Mouse (Mus musculus): ENCODE data around the gene Gm3285.

The Gm3285 gene

DNA sequence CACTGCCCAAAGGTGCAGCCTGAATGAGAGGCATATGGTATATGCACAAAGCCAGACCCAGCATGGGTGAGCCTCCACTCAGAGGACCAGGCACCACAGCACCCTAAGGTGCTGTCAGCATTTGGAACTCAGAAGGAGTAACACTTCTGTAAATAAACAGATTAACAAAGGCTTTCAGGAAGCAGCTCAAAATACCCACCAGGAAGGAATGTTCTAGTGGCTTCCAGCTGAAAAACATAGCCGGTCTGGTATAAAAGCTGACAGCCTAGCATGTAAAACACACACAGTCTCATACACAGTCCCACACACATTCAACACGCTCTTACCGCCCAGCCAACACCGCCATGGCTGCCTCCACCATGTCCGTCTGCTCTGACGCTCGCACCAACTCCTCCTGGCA is at the start of gene Gm3285:
TSS of gene Gm3285 (plus strand) at position 301 of the 400 bp plus-strand sequence.
- no peak for DNase-seq (ENCODE audit: low spot score in 2 of 2)

DNA sequence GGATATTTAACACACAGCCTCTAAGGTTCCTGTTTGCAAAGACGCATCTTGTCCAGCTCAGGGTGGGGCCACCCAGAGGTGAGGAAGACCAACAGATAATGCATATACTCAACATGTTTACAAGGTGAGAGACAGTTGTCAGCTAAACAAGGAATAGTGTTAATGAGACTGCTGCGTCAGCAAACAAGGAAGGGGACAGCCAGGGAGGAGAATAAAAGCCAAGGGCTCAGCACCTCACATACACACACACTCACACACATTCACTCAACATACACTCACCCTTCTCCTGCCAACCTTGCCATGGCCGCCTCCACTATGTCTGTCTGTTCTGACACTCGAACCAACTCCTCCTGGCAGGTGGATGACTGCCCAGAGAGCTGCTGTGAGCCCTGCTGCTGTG is 47.4 kb upstream of the Gm3285 start, which contains the start of gene Gm2696:
TSS of gene Gm2696 (plus strand) at position 301 of the 400 bp plus-strand sequence.
- DNase-seq (ENCODE audit: low spot score in 2 of 2) = no peak

DNA sequence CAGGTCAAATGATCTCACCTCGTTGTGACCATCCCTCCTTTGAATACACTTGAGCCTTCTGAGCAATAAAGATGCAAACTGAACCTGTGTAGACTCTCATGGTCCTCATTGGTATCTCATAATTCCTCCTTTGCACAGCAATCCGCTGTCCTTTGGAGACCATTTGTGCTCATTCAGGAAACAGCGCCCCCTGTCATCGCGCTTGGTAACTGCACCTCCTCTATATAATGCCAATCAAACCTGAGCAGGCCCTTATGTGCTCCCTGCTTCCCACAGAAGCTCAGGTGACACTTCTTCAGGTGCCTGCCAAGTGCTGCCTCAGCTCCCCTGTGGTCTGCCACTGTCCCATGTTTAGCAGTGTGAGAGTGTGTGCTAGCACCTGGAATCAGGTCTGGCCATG is 46.3 kb upstream of the Gm3285 start:
- DNase-seq (ENCODE audit: low spot score in 2 of 2) = no peak

DNA sequence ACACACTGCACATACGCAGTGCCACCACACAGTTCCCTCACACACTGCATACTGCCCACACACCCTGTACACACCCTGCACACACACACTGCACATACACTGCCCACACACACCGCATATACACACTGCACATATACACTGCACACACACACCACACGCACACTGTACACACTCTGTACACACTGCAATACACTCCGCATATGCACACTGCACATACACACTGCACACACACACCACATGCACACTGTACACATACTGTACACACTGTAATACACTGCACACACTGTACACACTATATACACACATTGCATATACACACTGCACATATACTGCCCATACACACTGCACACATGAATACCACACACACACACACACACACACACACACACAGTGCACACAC is 43.3 kb upstream of the Gm3285 start:
- no peak for DNase-seq (ENCODE audit: low spot score in 2 of 2)

DNA sequence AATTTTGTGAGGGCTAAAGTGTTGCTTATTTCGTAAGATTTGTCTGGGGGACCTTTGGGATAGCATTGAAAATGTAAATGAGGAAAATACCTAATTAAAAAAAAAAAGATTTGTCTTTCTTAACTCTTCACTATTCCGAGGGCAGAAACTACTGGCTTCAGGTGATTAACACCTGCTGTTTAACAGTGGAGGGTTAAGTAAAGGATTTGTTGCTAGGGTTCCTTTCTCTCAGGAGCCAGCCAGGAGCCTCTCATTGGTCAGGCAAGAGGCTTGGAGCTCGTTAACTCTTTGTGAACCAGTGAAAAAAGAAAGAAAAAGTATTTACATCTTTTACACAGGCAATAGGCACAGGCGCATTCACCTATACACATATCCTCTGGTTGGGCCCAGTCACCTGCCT is 42.6 kb upstream of the Gm3285 start:
- DNase-seq (ENCODE audit: low spot score in 2 of 2) = no peak

DNA sequence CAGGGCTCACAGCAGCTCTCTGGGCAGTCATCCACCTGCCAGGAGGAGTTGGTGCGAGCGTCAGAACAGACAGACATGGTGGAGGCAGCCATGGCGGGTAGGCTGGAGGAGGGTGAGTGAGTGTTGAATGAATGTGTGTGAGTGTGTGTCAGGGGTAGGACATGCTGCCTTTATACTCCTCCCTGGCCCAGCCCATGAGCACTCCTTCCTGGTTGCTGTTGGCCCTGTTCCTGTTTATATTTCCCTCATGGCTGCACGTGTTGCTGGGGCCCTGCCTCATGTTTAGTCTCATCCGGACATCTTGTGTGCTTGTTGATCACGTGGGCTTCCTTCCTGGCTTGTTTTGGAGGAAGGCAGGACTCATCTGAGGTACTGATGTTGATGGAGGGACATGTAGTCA is 34.8 kb upstream of the Gm3285 start, which contains the start of gene Krtap10-4:
TSS of gene Krtap10-4 (minus strand) at position 145 of the 400 bp plus-strand sequence.
- DNase-seq (ENCODE audit: low spot score in 2 of 2) = no peak

DNA sequence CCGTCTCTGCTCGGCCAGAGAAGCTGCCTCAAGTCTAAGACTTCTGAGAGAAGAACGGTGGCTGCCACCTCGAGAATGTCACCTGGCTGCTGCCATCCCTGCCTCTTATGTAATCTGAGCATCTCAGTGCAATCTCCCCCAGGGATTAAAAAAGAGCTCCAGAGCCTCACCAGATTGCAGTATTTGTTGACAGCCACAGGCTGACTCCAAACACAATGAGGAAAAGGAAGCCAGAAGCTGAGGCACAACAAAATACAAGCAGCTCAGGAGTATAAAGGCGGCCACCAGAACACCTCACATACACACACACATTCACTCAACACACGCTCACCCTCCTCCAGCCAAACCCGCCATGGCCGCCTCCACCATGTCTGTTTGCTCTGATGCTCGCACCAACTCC is 26.1 kb upstream of the Gm3285 start, which contains the start of gene Krtap10-10:
TSS of gene Krtap10-10 (plus strand) at position 301 of the 400 bp plus-strand sequence.
- no peak for DNase-seq (ENCODE audit: low spot score in 2 of 2)

DNA sequence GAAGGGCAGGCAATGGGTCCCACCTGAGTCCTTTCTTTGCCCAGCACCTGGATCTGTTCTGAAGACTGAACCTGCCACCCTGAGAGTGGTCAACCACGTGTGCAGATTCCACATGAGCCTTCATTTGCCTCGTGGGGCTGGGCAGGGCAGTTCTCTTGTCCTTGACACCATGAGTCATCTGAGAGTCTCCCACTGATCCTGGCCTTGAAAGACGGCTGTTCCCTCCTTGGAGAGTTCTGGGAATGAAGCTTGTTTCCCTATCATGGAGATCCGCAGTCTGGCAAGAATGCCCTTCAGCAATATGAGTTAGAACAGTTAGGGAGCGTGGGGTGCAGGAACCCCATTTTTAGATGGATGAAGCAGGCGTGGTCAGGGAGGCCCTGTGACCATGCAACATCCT is 22.8 kb upstream of the Gm3285 start:
- no peak for DNase-seq (ENCODE audit: low spot score in 2 of 2)

DNA sequence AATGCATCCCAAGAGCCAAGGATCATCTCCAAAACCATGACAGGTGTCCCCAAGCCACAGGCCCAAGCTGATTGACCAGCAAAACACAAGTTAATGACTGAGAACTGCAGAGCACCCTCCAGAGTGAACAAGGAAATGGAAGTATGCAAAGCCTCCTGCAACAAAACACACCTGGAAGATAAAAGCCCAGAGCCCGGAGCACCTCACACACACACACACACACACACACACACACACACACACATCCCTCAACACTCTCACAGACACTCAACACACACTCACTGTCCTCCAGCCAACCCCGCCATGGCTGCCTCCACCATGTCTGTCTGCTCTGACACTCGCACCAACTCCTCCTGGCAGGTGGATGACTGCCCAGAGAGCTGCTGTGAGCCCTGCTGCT is 15.3 kb upstream of the Gm3285 start, which contains the start of gene Gm36176:
TSS of gene Gm36176 (plus strand) at position 301 of the 400 bp plus-strand sequence.
- no peak for DNase-seq (ENCODE audit: low spot score in 2 of 2)

DNA sequence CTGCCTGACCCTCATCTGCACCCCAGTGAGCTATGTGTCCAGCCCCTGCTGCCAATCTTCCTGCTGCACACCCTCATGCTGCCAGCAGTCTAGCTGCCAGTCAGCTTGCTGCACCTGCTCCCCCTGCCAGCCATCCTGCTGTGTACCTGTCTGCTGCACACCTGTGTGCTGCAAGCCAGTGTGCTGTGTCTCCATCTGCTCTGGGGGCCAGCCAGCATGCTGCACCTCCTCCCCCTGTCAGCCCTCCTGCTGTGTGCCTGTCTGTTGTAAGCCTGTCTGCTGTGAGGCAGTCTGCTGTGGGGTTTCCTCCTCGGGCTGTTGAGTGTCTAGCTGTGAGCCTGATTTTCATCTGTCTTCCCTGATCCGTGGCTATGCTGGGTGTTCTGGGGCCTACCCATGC is 14.8 kb upstream of the Gm3285 start:
- DNase-seq (ENCODE audit: low spot score in 2 of 2) = no peak

DNA sequence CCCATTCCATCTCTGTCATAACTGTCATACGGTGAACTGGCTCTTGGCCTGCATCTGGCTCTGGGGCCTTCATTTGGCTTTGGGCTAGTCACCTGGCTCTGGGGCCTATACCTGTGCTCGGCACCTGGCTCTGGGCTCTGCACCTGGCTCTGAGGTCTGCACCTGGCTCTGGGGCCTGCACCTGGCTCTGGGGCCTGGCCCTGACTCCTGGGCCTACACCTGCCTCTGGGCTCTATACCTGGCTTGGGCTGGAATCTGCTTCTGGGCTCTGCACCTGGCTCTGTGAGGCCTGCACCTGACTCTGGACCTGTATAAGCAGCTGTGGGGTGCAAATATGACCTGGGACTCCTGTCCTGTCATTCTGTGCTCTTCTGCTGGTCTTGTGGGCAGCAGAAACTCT is 14.2 kb upstream of the Gm3285 start:
- DNase-seq (ENCODE audit: low spot score in 2 of 2) = no peak

DNA sequence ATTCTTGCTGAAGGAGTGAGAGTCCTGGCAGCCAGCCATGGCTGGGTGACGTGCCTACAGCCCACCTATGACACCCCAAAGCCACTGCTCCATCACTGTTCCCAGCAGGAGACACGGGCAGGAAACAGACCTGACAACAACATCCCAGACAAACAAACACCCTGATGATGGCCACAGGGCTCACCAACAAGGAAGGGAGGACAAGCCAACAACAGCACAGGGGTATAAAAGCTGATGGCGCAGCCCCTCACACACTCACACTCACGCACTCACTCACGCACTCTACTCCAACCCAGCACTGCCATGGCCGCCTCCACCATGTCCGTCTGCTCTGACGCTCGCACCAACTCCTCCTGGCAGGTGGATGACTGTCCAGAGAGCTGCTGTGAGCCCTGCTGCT is 9.2 kb upstream of the Gm3285 start, which contains the start of gene Gm10318:
TSS of gene Gm10318 (plus strand) at position 301 of the 400 bp plus-strand sequence.
- no peak for DNase-seq (ENCODE audit: low spot score in 2 of 2)

DNA sequence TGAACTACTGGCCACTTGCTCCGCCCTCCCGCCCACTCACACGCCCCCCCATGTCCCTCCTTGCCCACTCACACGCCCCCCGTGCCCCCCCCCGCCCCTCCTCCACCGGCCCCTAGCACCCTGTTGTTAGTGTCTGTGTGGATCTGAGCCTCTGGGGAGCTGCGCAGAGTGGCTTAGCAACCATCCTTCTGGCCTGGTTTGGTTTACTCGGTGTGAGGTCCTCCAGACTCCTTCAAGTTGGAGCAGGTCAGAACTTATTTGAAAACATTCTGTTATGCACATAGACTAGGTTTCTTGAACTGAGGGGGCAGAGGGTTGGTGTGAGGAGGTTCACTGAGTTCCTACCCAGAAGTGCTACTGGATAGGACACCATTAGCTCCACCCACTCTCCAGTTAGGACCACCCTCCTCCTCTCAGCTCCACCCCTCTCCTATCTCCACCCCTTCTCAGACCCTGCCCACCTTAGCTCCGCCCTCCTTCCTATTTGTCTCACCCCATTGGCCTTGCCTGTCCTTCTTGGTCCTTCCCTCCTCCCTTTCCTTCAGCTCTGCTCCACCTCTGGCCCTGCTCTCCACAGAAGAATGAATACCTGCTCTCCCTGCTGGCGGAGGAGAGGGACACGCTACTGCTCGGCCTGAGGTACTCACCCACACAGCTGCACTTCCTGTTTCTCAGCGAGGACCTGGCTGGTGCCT is 2.4 kb downstream of the Gm3285 start:
- no peak for DNase-seq (ENCODE audit: low spot score in 2 of 2)

DNA sequence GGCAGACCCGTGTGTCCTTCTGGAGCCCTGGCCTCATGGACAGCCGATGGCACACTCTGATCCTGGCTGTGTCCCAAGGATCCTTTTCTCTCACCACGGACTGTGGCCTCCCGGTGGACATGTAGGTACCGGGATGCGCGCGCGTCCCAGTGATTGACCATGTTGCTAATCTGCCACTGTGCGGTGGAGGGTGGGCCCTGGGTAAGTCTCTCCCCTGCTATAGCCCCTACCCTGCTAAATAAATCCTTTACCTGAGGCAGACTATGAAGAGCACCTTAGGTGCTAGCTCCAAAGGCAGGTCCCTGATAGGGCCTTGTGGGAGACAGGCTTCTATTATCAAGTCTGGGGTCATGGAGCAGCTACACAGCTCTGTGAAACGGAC is 3.0 kb downstream of the Gm3285 start:
- no peak for DNase-seq (ENCODE audit: low spot score in 2 of 2)

DNA sequence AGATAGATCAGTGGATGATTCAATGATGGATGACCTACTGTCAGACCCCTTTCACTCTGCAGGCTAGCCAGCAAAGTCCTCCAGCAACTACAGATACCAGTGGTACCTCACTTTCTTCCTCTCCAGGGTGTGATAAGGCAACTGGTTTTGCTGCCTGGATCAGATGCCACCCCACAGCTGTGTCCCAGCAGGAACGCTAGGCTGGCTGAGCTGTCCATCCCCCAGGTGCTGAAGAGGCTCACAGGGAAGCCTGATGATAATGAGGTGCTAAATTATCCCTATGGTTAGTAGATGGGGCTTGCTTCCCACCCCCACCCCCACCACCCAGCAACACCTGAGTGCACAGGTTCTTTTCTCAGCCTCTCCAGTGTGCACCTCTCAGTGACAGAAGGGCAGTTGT is 5.8 kb downstream of the Gm3285 start:
- DNase-seq (ENCODE audit: low spot score in 2 of 2) = no peak

DNA sequence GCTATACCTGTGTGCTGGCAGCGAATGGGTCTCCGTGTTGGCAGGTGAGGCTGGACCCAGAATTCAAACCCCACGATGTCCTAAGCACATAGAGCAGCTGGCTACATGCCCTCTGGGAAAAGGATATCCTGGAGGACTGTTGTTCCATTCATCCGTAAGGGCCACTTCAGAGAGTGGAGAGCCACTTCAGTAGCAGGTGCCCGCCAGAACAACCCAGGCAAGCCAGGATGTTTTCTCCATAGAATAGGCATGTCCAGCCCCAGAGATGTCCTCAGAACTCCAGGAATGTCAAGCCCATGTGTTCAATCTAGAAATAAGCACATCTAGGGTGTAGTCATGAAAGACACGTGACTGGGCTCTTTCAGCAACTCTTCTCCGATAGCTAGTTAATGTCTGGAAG is 7.9 kb downstream of the Gm3285 start:
- DNase-seq (ENCODE audit: low spot score in 2 of 2) = no peak

DNA sequence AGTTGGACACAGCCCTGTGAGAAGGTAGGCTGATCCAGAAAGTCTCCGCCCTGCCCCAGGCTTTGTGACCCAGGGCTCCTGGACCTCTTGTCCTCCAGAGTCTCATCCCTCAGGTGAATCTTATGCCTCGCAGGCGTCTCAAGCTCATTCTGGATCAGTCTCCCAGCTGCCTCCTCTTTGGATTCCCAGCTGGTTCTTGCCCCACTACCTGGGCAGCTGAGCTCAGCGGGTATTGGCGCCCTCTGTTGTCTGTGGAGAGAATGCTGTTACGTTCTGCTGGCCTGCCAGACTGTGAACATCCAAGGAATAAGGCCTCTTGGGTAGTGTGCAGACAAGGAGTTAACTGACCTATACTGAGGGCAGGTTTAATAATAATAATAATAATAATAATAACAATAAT is 17.2 kb downstream of the Gm3285 start:
- no peak for DNase-seq (ENCODE audit: low spot score in 2 of 2)

DNA sequence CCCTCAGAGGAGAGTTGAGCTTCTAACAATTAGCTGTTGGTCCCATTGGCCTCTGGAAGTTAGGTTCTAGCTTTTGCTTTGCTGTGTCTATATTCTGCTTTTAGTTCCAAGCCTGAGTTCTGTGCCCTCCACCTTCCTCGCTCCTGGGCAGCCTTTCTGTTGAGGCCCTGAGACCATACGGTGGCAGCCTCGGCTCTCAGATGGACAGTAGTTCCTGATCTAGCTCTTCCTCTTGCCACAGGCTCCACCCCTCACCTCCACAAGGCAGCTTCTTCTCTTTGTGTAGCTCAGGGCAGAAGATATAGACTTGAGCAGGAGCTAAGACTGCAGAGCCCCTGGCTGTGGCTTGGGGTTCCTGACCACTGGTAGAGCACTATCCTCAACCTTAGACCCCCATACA is 18.5 kb downstream of the Gm3285 start:
- no peak for DNase-seq (ENCODE audit: low spot score in 2 of 2)

DNA sequence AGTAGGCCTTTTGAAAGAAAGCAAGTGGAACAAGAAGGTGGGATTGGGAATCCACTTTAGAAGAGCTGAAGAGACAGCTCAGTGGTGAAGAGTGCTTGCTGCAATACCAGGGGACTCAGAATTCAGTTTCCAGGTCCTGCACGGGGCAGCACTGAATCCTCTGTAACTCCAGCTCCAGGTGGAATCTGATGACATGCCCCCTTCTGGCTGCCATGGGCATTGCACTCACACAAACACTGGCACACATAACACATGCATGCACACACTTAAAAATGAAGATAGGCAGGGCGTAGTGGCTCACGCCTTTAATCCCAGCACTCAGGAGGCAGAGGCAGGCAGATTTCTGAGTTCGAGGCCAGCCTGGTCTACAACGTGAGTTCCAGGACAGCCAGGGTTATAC is 20.8 kb downstream of the Gm3285 start:
- no peak for DNase-seq (ENCODE audit: low spot score in 2 of 2)

DNA sequence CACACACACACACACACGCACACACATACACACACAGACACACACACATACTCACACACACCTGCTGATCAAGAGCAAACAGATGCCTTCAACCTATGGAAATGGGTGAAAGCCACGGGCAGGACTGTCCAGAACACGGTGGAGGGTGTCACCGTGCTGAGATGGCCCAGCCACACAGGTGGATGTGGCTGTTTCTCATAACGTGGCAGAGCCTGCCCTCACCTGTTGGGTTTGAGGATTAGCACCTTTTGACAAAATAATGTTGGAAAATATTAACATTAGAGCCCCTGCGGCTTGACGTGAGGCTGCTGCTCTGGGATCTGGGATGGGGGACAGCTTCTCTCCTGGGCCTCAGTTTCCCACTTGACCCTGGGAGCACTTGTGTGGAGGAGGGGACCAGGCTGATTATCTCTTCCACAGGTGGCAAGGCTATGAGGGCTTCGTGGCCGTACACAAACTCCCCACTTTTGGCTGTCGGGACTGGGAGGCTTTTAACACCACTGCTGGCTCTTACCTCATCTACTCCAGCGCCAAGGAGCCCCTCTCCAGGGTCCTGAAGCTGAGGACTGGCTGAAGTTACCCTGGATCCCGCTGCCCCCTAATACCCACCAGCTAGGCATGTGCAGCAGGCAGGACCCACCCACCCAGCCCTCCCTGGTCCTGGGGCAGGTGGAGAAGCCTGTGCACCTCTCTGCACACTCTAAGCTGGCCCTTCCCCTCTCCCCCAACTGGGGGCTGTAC is 24.4 kb downstream of the Gm3285 start:
- no peak for DNase-seq (ENCODE audit: low spot score in 2 of 2)

DNA sequence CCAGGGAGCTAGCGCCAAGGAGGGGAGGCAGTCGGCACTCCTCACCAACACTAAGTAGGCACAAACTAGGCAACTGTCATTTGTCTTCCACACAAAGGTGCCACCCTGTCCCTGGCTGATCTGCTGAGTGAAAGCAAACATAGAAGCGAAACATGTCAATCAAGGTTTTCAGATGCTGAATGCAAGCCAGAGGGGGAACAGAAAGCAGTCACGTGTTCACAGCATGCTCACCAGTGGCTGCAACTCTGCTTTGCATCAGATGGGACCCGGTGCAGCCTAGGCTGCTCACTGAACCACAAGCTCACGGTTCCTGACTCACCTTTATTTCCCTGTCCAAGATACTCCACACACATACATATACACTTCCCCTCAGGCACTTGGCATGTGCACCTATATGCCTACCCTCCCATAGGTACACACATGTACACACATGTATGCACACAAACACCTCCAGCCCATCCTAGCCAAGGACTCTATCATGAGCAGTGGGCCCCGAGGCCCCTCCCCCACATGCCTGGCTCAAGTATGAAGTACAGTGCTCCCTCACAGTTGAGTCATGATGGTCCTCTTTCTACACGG is 29.3 kb downstream of the Gm3285 start:
- no peak for DNase-seq (ENCODE audit: low spot score in 2 of 2)

DNA sequence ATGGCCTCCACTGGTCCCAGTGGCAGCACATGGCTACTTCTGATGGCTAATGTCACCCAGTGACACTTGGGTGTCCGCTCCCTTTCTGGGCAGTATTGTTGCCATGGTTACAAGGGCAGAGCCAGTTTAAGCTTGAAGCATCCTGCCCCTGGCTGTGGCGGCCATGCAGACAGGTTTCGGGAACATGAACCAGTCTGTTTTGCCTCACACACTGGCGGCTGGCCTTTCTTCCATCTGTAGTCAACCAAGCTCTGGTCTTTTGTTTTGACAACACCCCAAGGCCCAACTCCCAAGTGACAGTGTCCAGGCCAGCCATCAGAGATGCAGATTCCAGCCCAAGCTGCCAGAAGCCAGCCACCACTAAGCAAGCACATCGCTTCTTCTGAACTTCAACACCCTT is 33.8 kb downstream of the Gm3285 start:
- peak in 1 of 2 experiments; percentile 10 for DNase-seq (ENCODE audit: low spot score in 2 of 2)

DNA sequence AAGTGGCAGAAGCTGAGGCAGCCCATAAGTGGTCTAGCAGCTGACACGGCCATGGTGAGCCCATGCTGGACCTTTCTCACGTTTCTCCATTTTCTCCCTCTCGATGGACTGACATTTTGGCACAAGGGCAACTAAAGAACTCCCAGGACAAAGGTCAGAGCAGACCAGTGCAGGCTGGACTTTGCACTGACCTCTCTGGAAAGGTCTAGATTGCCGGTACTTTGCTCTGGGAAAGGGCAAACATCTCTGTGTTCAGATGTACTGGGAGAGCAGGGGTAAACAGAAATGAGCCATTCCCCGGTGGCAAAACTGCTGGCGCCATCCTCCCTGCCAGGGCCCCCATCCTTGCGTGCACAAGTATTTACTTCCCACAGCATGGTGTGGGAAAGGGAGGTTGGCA is 38.4 kb downstream of the Gm3285 start:
- no peak for DNase-seq (ENCODE audit: low spot score in 2 of 2)
